Mouse (Mus musculus) liver, adult 2 months (tissue): Measurements from ENCODE around the gene Bcl11a.

Experiments used
- CTCF ChIP-seq: fragments of 200-500 bp; IDR thresholded peaks from 2 replicates; pipeline ENCODE4 v1.5.1; 2011; ENCODE audit warnings: low read depth, low read length, control low read depth
- POLR2A ChIP-seq: fragments of 200-500 bp; IDR thresholded peaks from 2 replicates; pipeline ENCODE4 v1.6.1; 2011; ENCODE audit warnings: low read length, control low read depth; ENCODE audit not compliant: insufficient read depth; ENCODE audit errors: extremely low read depth

DNA sequence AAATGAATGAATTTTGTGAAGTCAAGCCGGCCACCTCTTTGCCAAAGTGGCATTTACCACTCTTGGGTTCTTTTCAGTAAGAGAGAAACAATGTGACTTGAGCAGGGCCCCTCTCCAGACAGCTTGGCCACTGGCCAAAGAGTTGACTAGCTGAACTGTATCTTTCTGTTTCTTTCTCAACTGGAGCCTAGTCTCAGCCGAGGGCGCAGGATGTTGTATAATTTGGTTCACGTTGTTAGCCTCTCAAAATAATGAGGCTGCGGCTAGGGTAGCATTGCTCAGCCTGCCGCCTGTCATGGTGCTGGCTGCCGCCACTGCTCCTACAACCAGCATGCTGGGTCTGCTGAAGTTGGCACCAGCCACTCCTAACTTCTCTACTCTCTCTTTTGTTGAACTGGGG lies 84.2 kb downstream of the Bcl11a start:
- no peak for TF ChIP-seq CTCF
- TF ChIP-seq POLR2A, result no peak
